Mouse (Mus musculus): ENCODE results near the gene Gm37240.

DNA sequence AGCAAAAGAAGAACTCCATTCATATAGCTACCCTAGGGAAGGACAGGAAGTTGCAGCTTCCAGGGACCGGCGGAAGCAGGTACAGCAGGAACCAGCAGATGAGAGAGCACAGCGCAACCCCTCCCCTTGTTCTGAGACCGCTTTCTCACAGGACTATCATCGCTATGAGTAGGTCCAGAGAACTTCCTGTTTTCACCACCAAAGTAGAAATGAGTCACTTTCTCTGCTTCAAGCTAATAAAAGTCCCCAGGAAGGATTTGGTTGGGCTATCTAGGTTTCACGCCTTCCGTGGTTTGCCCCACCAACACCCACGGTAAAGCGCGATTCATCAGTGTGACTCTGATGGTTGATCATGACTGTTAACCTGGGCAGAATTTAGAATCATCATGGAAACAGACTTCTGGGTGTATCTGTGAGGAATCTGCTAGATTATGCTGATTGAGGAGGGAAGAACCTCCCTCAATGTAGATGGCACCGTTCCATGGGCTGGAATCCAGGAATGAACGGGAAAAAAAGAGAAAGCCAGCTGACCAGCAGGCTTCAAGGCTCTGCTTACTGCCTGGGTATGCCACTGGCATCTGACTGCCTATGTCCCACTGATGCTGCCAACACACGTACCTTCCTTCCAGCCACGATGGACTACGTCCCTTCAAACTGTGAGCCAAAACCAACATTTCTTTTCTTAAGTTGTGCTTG is 1172.1 kb downstream of the Gm37240 start:
- TF ChIP-seq CTCF (IDR thresholded peaks at IDR 0.05; ENCODE audit: low read depth, low read length), result no peak
- no peak for TF ChIP-seq GATA1 (IDR thresholded peaks at IDR 0.05; ENCODE audit: borderline replicate concordance, low read length)
- TF ChIP-seq POLR2AphosphoS5 (IDR thresholded peaks at IDR 0.05; ENCODE audit: insufficient replicate concordance, low read depth, low read length), result no peak
- no peak for TF ChIP-seq TAL1 (conservative IDR thresholded peaks at IDR 0.05; ENCODE audit: low read depth, low read length)
